Mouse (Mus musculus) MN1 (cell line): ENCODE results near the gene Cpne2.

Source experiments
- DNase-seq: peaks from one replicate; pipeline ENCODE4 v3.0.0-alpha.2; 2016; ENCODE audit warnings: low spot score

The Cpne2 gene

DNA sequence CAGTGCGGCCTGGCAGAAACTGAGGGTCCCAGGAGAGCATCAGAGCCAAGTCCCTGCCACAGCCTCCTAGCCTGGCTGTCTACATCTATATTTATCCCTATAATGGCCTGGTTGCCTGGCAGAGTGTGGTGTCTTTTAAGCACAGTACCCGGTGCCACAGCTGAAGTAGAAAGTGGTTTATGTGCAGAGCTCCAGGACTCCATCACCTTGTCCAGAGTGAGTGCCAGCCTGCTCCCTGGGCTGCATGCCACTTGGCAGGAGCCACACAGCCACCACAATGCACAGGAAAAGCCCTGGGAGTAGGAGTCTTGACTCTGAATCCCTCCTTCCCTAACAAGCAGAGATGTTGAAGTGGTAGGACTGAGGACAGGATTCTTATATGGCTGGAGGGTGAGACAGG is 4.7 kb downstream of the Cpne2 start:
- DNase-seq: no peak

DNA sequence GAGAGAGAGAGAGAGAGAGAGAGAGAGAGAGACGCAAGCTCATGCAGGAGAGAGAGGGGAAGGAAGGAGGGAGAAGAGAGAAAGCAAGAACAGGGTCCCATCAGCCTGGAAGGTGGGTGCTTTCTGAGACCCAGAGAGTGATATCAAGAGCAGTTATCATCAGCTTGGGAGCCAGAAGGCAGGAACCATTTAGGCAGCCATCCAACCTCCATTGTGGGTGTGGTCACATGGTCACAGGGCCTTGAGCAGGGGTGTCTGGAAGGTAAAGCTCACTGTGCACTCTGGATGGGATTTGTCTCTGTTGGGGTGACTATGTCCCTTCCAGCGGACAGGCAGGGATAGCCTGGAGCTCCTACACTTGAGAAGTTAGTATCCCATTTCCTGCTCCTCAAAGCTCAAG is 7.2 kb downstream of the Cpne2 start:
- DNase-seq: no peak

DNA sequence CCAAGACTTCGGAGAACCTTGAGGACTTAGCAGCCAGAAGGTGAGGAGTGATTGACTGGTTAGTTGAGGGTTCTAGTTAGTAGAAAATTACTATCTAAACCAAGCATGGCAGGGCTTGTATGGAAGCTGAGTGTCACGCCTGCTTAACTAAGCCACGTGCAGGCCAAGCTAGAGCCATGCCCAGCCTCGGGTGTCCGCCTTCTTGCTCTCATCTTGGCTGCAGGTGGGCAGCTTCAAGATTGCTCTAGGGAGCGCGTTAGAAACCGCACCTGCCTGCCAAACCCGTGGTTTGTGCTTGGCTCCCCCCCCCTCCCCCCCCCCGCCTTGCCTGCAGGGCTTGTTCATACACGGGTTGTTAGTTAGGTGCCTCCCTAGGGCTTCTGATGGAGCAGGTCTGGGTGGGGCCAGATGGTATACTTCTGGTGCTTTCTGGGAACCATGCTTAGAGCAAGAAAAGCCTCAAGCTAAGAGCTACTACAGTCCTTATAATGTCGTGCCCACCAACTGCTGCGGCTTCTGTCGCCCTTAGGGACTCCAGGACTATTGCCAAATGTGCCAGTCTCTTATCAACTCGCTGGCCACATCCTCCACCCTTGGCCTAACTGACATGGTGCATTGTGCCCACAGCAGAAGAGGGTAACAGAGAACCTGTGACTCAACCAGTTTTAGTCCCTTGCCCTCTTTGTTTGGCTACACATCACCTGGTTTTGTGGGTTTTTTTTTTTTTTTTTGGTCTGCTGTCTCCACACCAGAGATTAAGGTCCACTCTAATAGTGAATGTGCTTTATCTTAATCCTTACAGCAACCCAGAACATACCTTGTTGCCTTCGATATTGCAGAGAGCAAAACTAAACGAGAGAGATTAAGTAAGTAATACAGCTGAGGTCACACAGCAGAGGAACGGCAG is 8.4 kb downstream of the Cpne2 start:
- no peak for DNase-seq

DNA sequence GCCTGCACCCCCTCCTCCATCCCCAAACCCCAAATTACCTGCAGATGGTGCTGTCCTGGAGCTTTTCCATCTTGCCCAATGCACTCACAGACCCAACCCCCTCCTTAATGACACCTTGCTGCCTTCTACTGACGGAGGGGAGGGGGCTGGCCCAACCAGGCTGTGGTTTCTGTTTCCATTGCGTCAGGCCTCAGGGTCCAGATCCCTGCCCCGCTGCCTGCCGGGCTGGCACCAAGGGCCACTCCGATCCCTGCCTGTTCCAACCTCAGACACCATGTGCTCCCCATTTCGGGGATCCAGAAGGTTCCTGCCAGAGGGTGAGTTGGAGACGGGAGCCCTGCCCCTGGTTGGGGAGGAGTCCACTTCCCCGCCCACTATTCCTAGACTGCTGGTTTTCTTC is 11.2 kb downstream of the Cpne2 start:
- DNase-seq: no peak

DNA sequence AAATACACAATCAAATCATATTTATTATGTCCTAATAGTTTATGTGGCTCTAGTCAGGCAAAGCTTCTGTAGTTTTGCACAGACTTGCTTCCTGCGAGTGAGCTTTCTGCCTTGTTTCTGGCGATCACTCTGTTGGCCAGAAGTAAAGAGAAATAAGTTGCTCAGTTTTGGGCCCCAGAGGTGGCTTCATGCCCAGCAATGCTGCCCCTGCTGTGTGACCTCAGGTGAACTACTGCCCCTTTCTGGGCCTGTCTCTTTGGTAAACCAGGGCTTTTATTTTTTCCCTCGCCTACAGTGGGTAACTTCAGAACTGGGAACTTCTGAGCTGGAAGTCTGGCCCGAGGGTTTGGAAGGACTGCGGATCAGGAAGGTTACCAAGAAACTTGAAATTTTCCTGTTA is 16.3 kb downstream of the Cpne2 start:
- no peak for DNase-seq

DNA sequence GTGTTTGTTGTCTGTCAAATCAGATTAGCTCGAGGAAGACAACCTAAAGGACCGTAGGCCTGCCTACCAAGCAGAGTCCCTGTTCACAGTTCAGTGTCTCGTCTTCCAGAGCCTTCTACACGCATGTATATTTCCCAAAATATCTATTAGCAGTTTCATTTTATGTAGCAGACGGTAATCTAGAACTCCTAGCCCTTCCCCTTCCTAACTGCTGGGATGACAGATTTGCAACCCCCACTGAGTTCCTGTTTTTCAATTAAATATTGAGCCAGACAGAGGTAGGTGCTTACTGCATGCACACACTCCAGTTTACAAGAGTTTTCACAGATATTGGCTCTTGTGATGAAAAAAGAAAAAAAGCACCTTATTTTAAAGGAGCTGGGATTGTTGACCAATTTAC is 16.7 kb downstream of the Cpne2 start:
- DNase-seq: no peak

DNA sequence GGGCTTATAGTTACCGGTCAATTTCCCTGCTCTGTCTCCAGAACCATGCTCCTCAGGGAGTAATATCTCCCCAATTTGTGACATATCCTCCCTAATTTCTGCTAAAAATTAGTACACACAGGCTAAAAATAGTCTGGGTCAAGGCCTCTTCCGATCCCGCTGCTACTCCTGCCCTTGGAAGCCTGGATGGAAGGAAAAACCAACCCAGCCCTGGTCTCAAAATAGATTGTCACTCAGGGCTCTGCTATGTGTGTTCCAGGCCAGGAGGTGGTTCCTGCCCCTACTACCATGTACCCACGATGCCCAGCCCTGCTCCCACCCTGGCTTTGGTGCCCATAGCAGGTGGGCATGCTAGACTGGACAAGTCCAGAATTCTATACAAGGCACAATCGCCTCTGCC is 17.2 kb downstream of the Cpne2 start:
- no peak for DNase-seq

DNA sequence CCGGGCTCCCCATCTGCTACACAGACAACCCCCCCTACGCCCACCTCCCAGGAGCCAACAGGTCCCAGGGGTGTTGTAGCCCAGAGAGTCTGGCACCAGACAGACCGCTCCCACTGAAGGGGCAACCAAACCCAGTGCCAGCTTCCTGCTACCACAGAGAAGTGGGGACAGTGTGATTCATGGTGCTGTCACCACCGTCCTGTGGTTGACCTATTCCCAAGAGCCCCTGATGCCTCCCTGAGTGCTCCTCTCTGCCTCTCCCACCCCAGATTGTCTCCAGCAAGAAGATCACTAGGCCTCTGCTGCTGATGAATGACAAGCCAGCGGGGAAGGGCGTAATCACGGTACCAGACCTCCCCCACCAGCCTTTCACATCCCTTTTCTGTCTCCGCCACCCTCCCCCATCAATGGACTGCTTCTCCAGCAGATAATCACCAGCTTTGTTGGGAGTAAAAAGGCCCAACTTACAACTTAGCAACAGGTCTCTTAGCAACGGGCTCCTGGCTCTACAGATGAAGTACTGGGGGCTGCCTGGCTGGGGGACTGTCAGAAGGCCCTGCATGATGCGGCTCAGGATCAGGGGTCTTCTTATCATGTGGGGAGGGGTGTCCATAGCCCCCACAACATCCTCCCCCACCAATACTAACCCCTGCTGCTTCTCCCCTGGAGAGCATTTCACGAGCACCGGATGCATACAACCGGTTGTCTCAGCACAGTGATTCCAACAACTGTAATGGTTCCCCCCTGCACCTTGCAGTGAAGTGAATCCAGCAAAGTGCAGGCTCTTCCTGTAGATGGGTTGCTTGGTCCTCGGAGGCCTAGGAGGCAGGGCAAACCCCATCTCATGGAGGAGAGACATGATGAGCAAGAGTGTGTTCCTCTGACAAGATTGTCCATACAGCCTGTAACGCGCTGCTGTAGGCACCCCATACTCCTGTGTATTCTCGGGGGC is 19.0 kb downstream of the Cpne2 start:
- DNase-seq: no peak

DNA sequence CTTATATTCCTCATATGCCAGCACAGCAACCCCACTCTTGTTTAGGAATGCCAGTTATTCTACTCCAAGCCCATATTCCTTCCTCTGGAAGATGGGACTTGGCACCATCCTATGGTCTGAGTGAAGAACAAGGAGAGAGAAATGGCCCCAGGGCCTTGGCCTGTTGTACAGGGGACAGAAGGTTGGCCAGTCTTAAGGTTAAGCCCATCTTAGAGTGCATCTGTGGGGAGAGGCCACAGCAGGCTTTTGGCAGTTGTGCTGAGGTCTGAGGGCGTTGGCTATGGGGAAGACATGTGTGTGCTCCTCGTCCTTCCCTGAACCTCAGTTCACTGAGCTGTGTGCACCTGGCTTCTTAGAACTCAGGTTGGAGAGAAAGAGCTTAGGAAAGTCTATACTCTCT is 19.9 kb downstream of the Cpne2 start:
- no peak for DNase-seq

DNA sequence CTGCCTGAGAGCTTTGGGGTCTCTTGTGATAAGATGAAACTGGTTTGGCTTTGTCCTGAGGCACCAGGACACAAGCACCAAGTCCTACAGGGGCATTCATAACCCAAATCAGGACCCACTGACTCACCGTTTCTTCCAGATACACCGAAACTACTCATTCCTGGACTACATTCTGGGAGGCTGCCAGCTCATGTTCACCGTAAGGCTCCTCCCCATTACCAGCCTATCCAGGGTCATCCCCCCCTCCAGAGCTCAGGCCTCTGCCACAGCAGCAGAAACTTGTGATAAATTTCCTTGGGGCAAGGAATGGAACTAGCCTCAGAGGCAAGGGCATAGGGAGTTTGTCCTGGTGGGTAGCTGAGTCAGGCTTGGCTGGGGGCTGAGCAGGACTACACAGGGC is 24.5 kb downstream of the Cpne2 start:
- DNase-seq: peak; percentile 37

DNA sequence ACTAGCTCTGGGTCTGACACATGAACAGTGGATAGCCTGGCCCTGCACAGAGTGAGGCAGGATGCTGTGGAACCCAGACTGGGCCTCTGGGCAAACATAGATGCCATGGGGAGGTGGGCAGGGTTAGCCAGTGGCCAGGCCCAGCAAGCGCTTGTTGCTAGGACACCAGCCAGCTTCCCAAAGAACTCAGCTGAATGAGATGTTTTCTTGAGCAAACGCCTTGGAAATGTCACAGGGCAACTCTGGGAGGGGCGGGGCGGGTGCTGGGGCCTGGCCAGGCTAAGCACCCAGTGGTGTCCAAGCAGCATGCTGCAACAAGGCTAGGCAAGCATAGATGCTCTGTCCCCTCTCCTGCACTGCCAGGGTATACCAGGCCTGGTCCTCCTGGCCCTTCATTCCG is 28.5 kb downstream of the Cpne2 start:
- DNase-seq: no peak

DNA sequence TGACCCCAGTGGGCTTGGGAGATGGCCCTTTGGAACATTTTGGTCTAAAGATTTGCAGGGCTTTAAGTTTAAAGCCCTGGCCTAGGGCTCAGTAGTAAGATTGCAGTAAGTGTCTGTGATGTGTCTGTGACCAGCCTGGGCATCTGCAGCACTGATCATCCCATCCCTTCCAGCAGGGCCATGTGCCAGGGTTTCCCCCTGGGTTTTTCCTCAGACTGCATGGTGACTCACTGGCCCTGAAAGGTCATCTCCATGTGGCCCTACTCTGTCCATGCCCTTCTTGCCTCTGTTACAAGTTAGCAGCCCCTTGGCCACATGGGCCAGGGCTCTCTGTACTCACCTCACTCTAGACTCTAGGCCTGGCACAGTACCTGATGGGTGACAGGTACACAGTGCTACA is 31.6 kb downstream of the Cpne2 start:
- DNase-seq: peak; percentile 50

DNA sequence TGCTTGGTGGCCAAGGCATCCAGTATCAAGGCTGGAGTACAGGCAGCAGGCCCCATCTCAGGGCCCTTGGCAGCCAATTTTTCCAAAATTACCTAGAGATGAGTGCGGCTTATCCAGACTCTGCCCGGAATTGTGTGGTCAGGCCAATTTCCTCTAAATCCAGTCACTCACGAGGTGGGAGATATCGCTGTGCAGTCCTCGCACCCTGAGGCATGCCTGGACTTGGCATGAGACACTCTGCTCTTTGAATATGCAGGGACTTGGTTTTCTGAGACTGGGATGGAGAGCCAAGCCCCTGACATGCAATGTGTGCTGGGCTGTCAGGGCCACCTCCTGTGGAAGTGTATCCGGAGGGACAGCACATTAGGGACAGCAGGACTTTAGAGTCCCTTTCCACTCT is 33.2 kb downstream of the Cpne2 start:
- DNase-seq: no peak

DNA sequence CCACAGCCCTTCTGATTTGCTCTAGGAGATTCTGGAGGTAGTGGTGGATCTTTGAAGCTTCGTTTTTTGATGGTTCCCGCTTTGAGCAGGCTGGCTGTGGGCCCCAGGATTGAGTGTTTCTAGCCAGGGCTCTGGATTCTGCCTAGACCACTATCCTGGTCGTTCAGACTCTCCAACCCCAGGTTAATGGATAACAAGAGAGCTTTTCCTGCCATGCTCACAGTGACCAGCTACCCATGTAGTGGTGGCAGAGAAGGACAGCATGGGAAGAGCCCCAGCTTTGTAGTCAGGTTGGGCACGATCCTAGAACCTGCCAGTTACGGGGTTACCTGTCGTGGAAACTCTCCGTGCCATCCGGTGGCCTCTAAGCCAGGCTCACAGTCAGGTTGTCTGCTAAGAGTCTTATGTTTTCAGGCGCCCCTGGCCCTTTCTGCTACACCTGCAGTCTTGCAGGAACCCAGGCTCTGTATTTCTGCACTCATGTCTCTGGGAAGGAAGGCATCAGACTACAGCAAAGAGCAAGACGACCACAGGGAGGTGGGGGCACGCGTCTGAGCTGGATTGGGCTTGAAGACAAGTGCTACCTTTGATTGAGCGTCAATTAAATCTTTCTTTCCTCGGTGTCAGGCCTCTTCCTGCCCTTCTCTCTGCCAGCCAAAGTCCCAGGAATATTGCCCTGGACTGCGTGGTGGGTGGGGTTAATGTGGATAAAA is 33.8 kb downstream of the Cpne2 start:
- no peak for DNase-seq

DNA sequence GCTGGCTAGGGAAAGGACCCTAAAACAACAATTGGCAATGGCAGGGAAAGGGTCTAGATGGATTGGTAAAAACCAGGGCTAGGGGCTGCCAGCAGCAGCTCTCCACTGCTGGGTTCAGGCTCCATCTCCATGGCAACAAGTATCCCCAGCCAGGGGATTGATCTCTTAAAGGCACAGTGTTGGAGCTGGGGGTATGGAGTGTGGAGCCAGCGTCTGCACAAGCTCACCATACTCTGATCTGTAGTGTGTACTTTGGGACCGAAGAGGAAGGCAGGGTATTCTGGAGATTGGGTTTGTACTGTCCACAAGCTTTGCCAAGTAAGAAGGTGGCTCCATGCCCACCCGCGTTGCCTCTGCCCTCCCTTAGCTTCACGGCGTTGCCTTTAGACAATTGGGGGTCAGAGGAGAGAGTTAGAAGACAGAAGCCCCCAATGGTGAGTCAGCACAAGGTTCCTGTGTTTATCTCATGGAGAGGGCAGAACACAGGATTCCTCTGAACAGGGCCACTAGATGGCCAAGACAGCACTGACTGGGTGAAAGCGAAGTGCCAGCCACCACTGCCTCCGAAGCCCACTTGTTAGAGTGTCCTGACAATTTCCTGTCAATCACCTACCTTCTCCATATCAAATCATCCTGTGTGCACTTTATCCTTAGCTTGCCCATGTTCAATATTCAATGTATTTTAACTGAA is 34.5 kb downstream of the Cpne2 start:
- DNase-seq: no peak

DNA sequence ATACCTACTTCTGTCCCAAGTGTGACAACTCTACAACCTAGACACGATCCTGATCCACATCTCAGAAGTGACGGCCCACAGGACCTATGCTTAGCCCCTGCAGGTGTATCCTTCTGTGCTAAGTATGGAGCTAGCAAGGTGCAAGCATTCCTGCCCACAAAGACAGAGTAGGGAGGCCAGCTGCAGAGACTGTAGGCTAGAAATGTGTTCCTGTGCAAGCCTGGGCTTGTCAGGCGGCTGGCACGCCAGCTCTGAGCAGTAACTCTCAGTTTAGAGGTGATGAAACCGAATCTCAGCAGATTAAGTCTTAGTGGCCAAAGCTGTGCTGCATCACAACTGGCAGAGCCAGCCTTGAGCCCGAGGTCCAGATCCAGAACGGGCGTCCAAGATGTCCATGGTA is 35.3 kb downstream of the Cpne2 start:
- DNase-seq: no peak

DNA sequence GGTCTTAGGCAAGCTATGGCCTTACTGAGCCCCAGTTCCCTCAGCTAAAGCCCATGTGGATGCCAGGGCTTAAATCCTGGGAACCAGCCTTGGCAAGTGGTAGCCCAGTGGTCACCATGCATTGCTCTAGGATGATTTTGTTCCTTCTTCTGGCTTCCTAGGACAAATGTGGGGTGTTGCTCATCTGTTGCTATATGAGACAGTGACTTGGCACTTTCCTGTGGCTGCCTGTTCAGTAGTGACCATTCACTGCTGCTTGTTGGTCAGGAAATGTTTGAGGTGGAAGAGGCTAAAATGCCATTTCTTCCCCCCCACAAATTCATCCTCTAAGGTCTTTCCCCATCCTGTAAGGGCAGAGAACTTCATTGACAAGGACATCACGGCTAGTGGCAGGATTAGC is 36.6 kb downstream of the Cpne2 start:
- no peak for DNase-seq

DNA sequence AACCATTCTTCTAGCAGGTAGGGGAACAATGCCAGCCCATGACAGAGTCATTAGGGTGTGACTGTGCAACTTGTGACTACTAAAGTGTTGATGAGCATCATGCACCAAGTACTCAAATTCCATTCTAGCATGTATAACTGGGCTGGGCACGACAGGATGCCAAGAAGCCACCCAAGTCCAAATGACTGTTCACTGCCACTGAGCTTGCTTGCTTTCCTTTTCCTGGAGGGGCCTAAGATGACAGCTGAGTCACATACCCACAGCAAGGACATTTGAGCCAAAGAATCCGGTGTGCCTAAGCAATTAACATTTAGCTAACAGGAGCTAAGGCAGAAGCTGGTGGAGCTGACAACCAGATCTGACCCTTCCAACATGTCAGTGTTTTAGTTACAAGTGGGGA is 39.1 kb downstream of the Cpne2 start:
- DNase-seq: no peak

DNA sequence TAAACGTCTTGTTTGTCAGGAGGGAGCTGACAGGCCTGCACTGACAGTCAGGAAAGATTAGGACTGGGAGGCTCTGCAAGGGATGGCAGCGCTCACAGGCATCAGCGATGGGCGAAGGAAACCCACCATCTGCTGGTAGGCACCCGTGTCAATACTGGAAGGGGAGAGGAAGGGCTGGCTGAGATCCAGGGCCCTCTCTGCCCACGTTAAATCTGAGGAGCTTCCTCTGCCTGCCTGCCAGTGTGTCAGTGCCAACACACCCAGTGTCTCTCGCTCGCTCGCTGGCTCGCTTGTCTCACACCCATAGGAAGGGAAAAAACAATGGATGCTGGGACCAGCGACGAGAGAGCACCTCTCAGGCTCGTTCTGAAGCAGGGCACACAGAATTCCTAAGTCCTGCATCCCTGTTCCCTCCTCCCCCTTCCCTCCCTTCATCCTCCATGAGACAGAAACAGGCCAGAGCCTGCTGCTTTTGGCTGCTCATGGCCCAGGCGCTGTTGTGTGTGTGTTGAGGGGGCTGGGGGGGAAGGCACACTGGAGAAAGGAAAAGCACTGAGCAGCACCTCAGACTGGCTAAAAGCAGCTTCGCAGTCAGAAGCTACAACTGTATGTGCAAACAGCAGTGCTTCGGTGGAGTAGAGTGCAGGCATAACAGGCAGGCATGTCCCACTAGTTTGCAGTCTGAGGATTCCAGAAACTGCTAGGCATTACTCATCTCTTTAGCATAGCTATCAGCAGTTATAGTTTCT is 41.5 kb downstream of the Cpne2 start:
- DNase-seq: no peak

DNA sequence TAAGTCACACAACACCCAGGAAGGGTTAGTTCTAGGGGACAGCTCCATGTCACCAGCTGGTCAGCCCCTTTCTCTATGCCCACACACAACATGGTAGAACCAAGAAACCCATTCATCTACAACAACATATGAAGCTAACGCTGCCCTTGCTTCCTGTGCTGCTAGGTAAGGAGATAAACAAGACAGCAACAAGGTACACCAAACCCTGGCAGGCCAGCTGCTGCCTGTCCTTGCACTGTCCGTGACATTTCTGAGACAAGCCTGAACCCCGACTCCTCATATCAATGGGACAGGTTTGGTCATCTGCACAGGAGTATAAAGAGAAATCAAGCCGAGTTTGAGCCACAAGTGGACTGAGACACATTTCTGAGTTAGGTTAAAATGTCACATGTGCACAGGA is 42.4 kb downstream of the Cpne2 start:
- no peak for DNase-seq

DNA sequence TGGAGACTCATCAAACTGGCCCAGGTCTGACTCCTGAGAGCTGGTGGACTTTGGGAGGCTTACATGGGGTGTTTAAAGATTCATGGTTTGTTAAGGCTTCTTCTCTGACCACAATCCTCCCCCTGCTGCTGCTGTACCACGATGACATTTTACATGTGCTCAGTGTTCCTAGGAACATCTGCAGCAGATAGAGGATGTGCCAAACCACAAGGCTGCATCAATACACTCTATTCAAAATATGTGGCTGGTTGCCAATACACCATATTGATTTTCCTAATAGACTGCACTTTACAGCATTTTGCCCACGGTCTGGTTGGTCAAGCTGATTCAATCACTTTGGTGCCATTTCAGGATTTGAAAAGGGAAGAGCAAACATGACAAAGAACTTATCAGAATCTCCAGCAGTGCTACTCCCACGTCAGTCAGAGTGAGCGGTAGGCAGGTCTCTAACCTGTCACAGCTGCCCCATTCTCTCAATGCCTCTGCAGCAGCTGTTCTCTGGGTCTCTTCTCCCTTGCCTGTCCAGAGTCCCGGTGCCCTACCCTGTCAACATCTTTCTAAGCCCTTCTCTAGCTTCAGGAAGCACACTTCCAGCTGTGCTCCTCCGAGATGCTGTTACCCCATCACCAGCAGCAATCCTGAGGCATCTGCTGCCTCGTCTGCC is 49.2 kb downstream of the Cpne2 start:
- DNase-seq: peak; percentile 72
